Mouse (Mus musculus) granulocyte monocyte progenitor cell, adult 5-6 weeks (primary cell): ENCODE measurements around the gene Ric1. TPM values are rescaled to one million over a fixed set of nuclear protein-coding genes. Genes with fewer than 3 reads are reported as not detected.
"Not testable (repeated sequence)": the region's sequence is repeated elsewhere in the genome, so short reads cannot be mapped to it uniquely, and the experiment has no call there.

Experiments
- ATAC-seq: replicated peaks from 2 replicates; pipeline ENCODE4 v1.8.0; 2016; ENCODE audit warnings: mild to moderate bottlenecking, moderate TSS enrichment, inconsistent platforms; ENCODE audit not compliant: poor library complexity, severe bottlenecking
- total RNA-seq, 2 experiments: library from RNA; stranded (forward) in 1 of 2; stranded (reverse) in 1 of 2; fragments of 200-712, 200-1000 nt in 1 of 2; fragments of >200 nt in 1 of 2; fragmentation: Nextera tagmentation in 1 of 2; gene quantifications; 2 replicates each; pipeline ENCODE4 v1.2.3; 2014 to 2017

The Ric1 gene
- total RNA-seq, 2 experiments from 2014 or later, result 18.9 to 24.1 TPM

GRCm38 (mm10) chr19:29523701-29524100 lies 1.6 kb downstream of the Ric1 start:
- no peak for ATAC-seq

GRCm38 (mm10) chr19:29524614-29525013 lies 2.5 kb downstream of the Ric1 start:
- no peak for ATAC-seq

- ATAC-seq, result not testable (repeated sequence)
Measured at GRCm38 (mm10) chr19:29525588-29525987, 3.5 kb downstream of the Ric1 start.

GRCm38 (mm10) chr19:29526837-29527236 lies 4.8 kb downstream of the Ric1 start:
- ATAC-seq, result no peak

GRCm38 (mm10) chr19:29527299-29527698 lies 5.2 kb downstream of the Ric1 start:
- no peak for ATAC-seq

- no peak for ATAC-seq
Measured at GRCm38 (mm10) chr19:29528568-29528967, 6.5 kb downstream of the Ric1 start.

- no peak for ATAC-seq
Measured at GRCm38 (mm10) chr19:29534030-29534429, 11.9 kb downstream of the Ric1 start.

GRCm38 (mm10) chr19:29542256-29542970 lies 20.3 kb downstream of the Ric1 start:
- ATAC-seq, result no peak

- ATAC-seq, result no peak
Measured at GRCm38 (mm10) chr19:29544026-29544425, 21.9 kb downstream of the Ric1 start.

GRCm38 (mm10) chr19:29550618-29551017 lies 28.5 kb downstream of the Ric1 start:
- ATAC-seq, result no peak

- ATAC-seq, result no peak
Measured at GRCm38 (mm10) chr19:29551128-29551527, 29.0 kb downstream of the Ric1 start.

GRCm38 (mm10) chr19:29551980-29552379 lies 29.9 kb downstream of the Ric1 start:
- not testable (repeated sequence) for ATAC-seq

- ATAC-seq, result not testable (repeated sequence)
Measured at GRCm38 (mm10) chr19:29557171-29557845, 35.2 kb downstream of the Ric1 start.

GRCm38 (mm10) chr19:29562166-29562565 lies 40.1 kb downstream of the Ric1 start:
- no peak for ATAC-seq

GRCm38 (mm10) chr19:29562603-29563002 lies 40.5 kb downstream of the Ric1 start:
- ATAC-seq, result no peak

- peak; percentile 63 for ATAC-seq
Measured at GRCm38 (mm10) chr19:29563258-29563779, 41.2 kb downstream of the Ric1 start.

- ATAC-seq, result no peak
Measured at GRCm38 (mm10) chr19:29566512-29566911, 44.4 kb downstream of the Ric1 start.

GRCm38 (mm10) chr19:29582439-29582838 lies 60.4 kb downstream of the Ric1 start:
- no peak for ATAC-seq

- ATAC-seq, result no peak
Measured at GRCm38 (mm10) chr19:29583734-29584133, 61.7 kb downstream of the Ric1 start.

GRCm38 (mm10) chr19:29593783-29594182 lies 71.7 kb downstream of the Ric1 start:
- ATAC-seq, result not testable (repeated sequence)

GRCm38 (mm10) chr19:29596276-29596675 lies 74.2 kb downstream of the Ric1 start:
- no peak for ATAC-seq

- ATAC-seq, result peak; percentile 56
Measured at GRCm38 (mm10) chr19:29596985-29597384, 74.9 kb downstream of the Ric1 start.
